Mouse (Mus musculus) thymus, postnatal 25 days (tissue): Measurements from ENCODE around the gene Fhl1.

Experiments used
- DNase-seq: peaks from one replicate; pipeline ENCODE4 v3.0.0; 2022

Fhl1 gene

GRCm38 (mm10) chrX:56731306-56732201 lies at the start of gene Fhl1:
Gene Fhl1, plus strand, starts transcription at chrX:56731787.
- peak; percentile 7 for DNase-seq

- no peak for DNase-seq
These were observed 49.3 kb upstream of the Fhl1 start for GRCm38 (mm10) chrX:56682156-56682720.

- no peak for DNase-seq
These were observed 48.1 kb upstream of the Fhl1 start for GRCm38 (mm10) chrX:56683521-56683920.

- DNase-seq: no peak
These were observed 39.0 kb upstream of the Fhl1 start for GRCm38 (mm10) chrX:56692554-56692953.

GRCm38 (mm10) chrX:56694539-56694938 lies 37.0 kb upstream of the Fhl1 start:
- no peak for DNase-seq

- no peak for DNase-seq
These were observed 34.3 kb upstream of the Fhl1 start for GRCm38 (mm10) chrX:56697199-56697780.

- no peak for DNase-seq
These were observed 33.7 kb upstream of the Fhl1 start for GRCm38 (mm10) chrX:56697886-56698285.

- no peak for DNase-seq
These were observed 30.3 kb upstream of the Fhl1 start for GRCm38 (mm10) chrX:56701261-56701660.

GRCm38 (mm10) chrX:56703965-56704562 lies 27.5 kb upstream of the Fhl1 start:
- no peak for DNase-seq

- no peak for DNase-seq
These were observed 22.8 kb upstream of the Fhl1 start for GRCm38 (mm10) chrX:56708592-56709370.

GRCm38 (mm10) chrX:56710522-56710921 lies 21.1 kb upstream of the Fhl1 start:
- DNase-seq: no peak

- no peak for DNase-seq
These were observed 18.9 kb upstream of the Fhl1 start for GRCm38 (mm10) chrX:56712666-56713065.

GRCm38 (mm10) chrX:56722559-56722958 lies 9.0 kb upstream of the Fhl1 start:
- no peak for DNase-seq

- DNase-seq: no peak
These were observed 3.1 kb upstream of the Fhl1 start for GRCm38 (mm10) chrX:56728507-56728906.

GRCm38 (mm10) chrX:56730828-56731305 lies 720 bp upstream of the Fhl1 start:
- DNase-seq: no peak

GRCm38 (mm10) chrX:56732401-56732800 lies 814 bp downstream of the Fhl1 start:
- DNase-seq: no peak

- DNase-seq: no peak
These were observed 2.8 kb downstream of the Fhl1 start for GRCm38 (mm10) chrX:56734436-56734835.

- no peak for DNase-seq
These were observed 4.6 kb downstream of the Fhl1 start for GRCm38 (mm10) chrX:56736226-56736625.

- no peak for DNase-seq
These were observed 6.4 kb downstream of the Fhl1 start for GRCm38 (mm10) chrX:56737848-56738554.

GRCm38 (mm10) chrX:56741428-56741827 lies 9.8 kb downstream of the Fhl1 start:
- DNase-seq: no peak

- DNase-seq: no peak
These were observed 19.9 kb downstream of the Fhl1 start for GRCm38 (mm10) chrX:56751536-56751935.

GRCm38 (mm10) chrX:56752144-56752543 lies 20.6 kb downstream of the Fhl1 start:
- no peak for DNase-seq
